Mouse (Mus musculus): ENCODE results near the gene Dmrt3. TPM values are rescaled to one million over a fixed set of nuclear protein-coding genes. Genes with fewer than 3 reads are reported as not detected.

The Dmrt3 gene
- polyA plus RNA-seq, 1 experiment, result 0.33 TPM

- WGBS, result 54% methylated on average over 3 of the region's 3 CpGs
- no peaks in the 10 kb centered on the region for H3K4me1 ChIP-seq (ENCODE audit: control insufficient read depth, insufficient read depth, insufficient read length, low read length)
- H3K27me3 ChIP-seq (ENCODE audit: control insufficient read depth, insufficient read depth, low read length), result no peaks in the 10 kb centered on the region
- H3K4me3 ChIP-seq (ENCODE audit: low read depth, low read length), result no peak overlapping the region
- H3K27ac ChIP-seq (ENCODE audit: insufficient read depth, low read depth, low read length), result no peak overlapping the region
- TF ChIP-seq CTCF (IDR thresholded peaks at IDR 0.05; ENCODE audit: extremely low read depth, insufficient read length, insufficient replicate concordance, low read depth, low read length) (no peak), POLR2A (IDR thresholded peaks at IDR 0.05; ENCODE audit: low read depth, low read length) (no peak)
- H3K36me3 ChIP-seq (ENCODE audit: control insufficient read depth, insufficient read depth, low read length), result no peaks in the 10 kb centered on the region
Observed at GRCm38 (mm10) chr19:25647136-25647535, 37.0 kb downstream of the Dmrt3 start.

GRCm38 (mm10) chr19:25648701-25649100 is 38.6 kb downstream of the Dmrt3 start:
- H3K27me3 ChIP-seq (ENCODE audit: control insufficient read depth, insufficient read depth, low read length), result no peaks in the 10 kb centered on the region
- TF ChIP-seq POLR2A (IDR thresholded peaks at IDR 0.05; ENCODE audit: low read depth, low read length), result no peak
- TF ChIP-seq CTCF (IDR thresholded peaks at IDR 0.05; ENCODE audit: extremely low read depth, insufficient read length, insufficient replicate concordance, low read depth, low read length), result no peak
- H3K36me3 ChIP-seq (ENCODE audit: control insufficient read depth, insufficient read depth, low read length), result no peaks in the 10 kb centered on the region
- no peak overlapping the region for H3K4me3 ChIP-seq (ENCODE audit: low read depth, low read length)
- H3K4me1 ChIP-seq (ENCODE audit: control insufficient read depth, insufficient read depth, insufficient read length, low read length), result no peaks in the 10 kb centered on the region
- H3K27ac ChIP-seq (ENCODE audit: insufficient read depth, low read depth, low read length), result no peak overlapping the region
- whole genome bisulfite sequencing, result 49% methylated on average over 4 of the region's 4 CpGs

- 46% methylated on average over 10 of the region's 10 CpGs for WGBS
- no peak overlapping the region for H3K4me3 ChIP-seq (ENCODE audit: low read depth, low read length)
- H3K27ac ChIP-seq (ENCODE audit: insufficient read depth, low read depth, low read length), result no peak overlapping the region
- no peaks in the 10 kb centered on the region for H3K4me1 ChIP-seq (ENCODE audit: control insufficient read depth, insufficient read depth, insufficient read length, low read length)
- no peaks in the 10 kb centered on the region for H3K27me3 ChIP-seq (ENCODE audit: control insufficient read depth, insufficient read depth, low read length)
- no peak for TF ChIP-seq CTCF (IDR thresholded peaks at IDR 0.05; ENCODE audit: extremely low read depth, insufficient read length, insufficient replicate concordance, low read depth, low read length)
- no peak for TF ChIP-seq POLR2A (IDR thresholded peaks at IDR 0.05; ENCODE audit: low read depth, low read length)
- no peaks in the 10 kb centered on the region for H3K36me3 ChIP-seq (ENCODE audit: control insufficient read depth, insufficient read depth, low read length)
Observed at GRCm38 (mm10) chr19:25650474-25650873, 40.4 kb downstream of the Dmrt3 start.

DNA sequence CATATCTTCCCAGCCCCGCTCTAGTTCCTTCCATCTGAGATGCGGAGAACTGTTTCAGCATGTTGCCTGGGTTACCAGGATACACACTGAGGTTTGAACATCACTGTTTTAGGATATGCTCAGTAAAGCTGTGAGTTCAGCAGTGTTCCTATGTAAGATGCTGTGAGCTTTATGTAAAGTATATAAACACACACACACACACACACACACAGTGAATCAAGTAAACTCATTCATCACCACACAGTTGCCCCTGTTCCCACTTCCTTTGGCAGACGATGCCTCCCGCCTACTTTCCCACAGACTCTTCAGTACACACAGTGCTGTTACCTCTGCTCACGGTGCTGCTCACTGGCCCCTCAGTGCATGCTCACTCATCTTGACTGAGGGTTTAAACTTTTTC is 42.5 kb downstream of the Dmrt3 start:
- Histone ChIP-seq H3K4me1 (ENCODE audit: control insufficient read depth, insufficient read depth, insufficient read length, low read length) (no peaks in the 10 kb centered on the region), H3K27me3 (ENCODE audit: control insufficient read depth, insufficient read depth, low read length) (no peaks in the 10 kb centered on the region), H3K27ac (ENCODE audit: insufficient read depth, low read depth, low read length) (no peak overlapping the region), H3K36me3 (ENCODE audit: control insufficient read depth, insufficient read depth, low read length) (no peaks in the 10 kb centered on the region), H3K4me3 (ENCODE audit: low read depth, low read length) (no peak overlapping the region)
- no peak for TF ChIP-seq CTCF (IDR thresholded peaks at IDR 0.05; ENCODE audit: extremely low read depth, insufficient read length, insufficient replicate concordance, low read depth, low read length)
- no peak for TF ChIP-seq POLR2A (IDR thresholded peaks at IDR 0.05; ENCODE audit: low read depth, low read length)
- whole genome bisulfite sequencing, result 73% methylated on average over 5 of the region's 5 CpGs

GRCm38 (mm10) chr19:25654034-25654749 is 44.1 kb downstream of the Dmrt3 start:
- 64% methylated on average over 12 of the region's 12 CpGs for WGBS
- no peaks in the 10 kb centered on the region for H3K4me1 ChIP-seq (ENCODE audit: control insufficient read depth, insufficient read depth, insufficient read length, low read length)

GRCm38 (mm10) chr19:25665486-25666339 is 55.6 kb downstream of the Dmrt3 start:
- H3K27ac ChIP-seq (ENCODE audit: insufficient read depth, low read depth, low read length), result no peak overlapping the region
- no peaks in the 10 kb centered on the region for H3K4me1 ChIP-seq (ENCODE audit: control insufficient read depth, insufficient read depth, insufficient read length, low read length)
- no peak overlapping the region for H3K4me3 ChIP-seq (ENCODE audit: low read depth, low read length)
- TF ChIP-seq POLR2A (IDR thresholded peaks at IDR 0.05; ENCODE audit: low read depth, low read length) (no peak), CTCF (IDR thresholded peaks at IDR 0.05; ENCODE audit: extremely low read depth, insufficient read length, insufficient replicate concordance, low read depth, low read length) (no peak)
- no peaks in the 10 kb centered on the region for H3K36me3 ChIP-seq (ENCODE audit: control insufficient read depth, insufficient read depth, low read length)
- WGBS, result 8% methylated on average over 31 of the region's 31 CpGs
- peaks cover 42% of the 10 kb centered on the region for H3K27me3 ChIP-seq (ENCODE audit: control insufficient read depth, insufficient read depth, low read length)

More at GRCm38 (mm10) chr19:25654034-25654749, 44.1 kb downstream of the Dmrt3 start:
- Histone ChIP-seq H3K4me3 (ENCODE audit: low read depth, low read length) (no peak overlapping the region), H3K27ac (ENCODE audit: insufficient read depth, low read depth, low read length) (no peak overlapping the region), H3K36me3 (ENCODE audit: control insufficient read depth, insufficient read depth, low read length) (no peaks in the 10 kb centered on the region), H3K27me3 (ENCODE audit: control insufficient read depth, insufficient read depth, low read length) (no peaks in the 10 kb centered on the region)
- no peak for TF ChIP-seq POLR2A (IDR thresholded peaks at IDR 0.05; ENCODE audit: low read depth, low read length)
- no peak for TF ChIP-seq CTCF (IDR thresholded peaks at IDR 0.05; ENCODE audit: extremely low read depth, insufficient read length, insufficient replicate concordance, low read depth, low read length)

GRCm38 (mm10) chr19:25667836-25668235 is 57.7 kb downstream of the Dmrt3 start:
- WGBS, result 22% methylated on average over 4 of the region's 4 CpGs
- H3K4me1 ChIP-seq (ENCODE audit: control insufficient read depth, insufficient read depth, insufficient read length, low read length), result peaks cover 8% of the 10 kb centered on the region; the same call in 1 of the 2 replicates
- no peaks in the 10 kb centered on the region for H3K36me3 ChIP-seq (ENCODE audit: control insufficient read depth, insufficient read depth, low read length)
- H3K27me3 ChIP-seq (ENCODE audit: control insufficient read depth, insufficient read depth, low read length), result peaks cover 61% of the 10 kb centered on the region
- H3K4me3 ChIP-seq (ENCODE audit: low read depth, low read length), result no peak overlapping the region
- H3K27ac ChIP-seq (ENCODE audit: insufficient read depth, low read depth, low read length), result no peak overlapping the region
- TF ChIP-seq POLR2A (IDR thresholded peaks at IDR 0.05; ENCODE audit: low read depth, low read length), result no peak
- TF ChIP-seq CTCF (IDR thresholded peaks at IDR 0.05; ENCODE audit: extremely low read depth, insufficient read length, insufficient replicate concordance, low read depth, low read length), result no peak
